Mouse (Mus musculus) stomach, postnatal 0 days (tissue): Measurements from ENCODE around the gene Satb1. TPM values are rescaled to one million over a fixed set of nuclear protein-coding genes. Genes with fewer than 3 reads are reported as not detected.

Source experiments
- ATAC-seq: fragments of 200-750 bp; cut with Nextera tagmentation; 2 replicates; pipeline ENCODE4 v1.8.0; 2017; ENCODE audit not compliant: low FRiP score, low TSS enrichment
- DNase-seq: peaks from one replicate; pipeline ENCODE4 v3.0.0-alpha.2; 2016; ENCODE audit warnings: low spot score
- H3K27ac ChIP-seq: fragments of 300-500 bp; sonication (generic); replicated peaks from 2 replicates; pipeline ENCODE4 v1.5.1; 2014; ENCODE audit warnings: mild to moderate bottlenecking, control low read depth
- H3K27me3 ChIP-seq: fragments of 300-500 bp; sonication (generic); 2 replicates; pipeline ENCODE4 v1.6.1; 2014; ENCODE audit warnings: low read length; ENCODE audit not compliant: control insufficient read depth, insufficient read depth
- H3K36me3 ChIP-seq: fragments of 300-500 bp; sonication (generic); 2 replicates; pipeline ENCODE4 v1.6.1; 2014; ENCODE audit warnings: low read length, mixed read lengths; ENCODE audit not compliant: control insufficient read depth, insufficient read depth
- H3K4me1 ChIP-seq: fragments of 300-500 bp; sonication (generic); replicated peaks from 2 replicates; pipeline ENCODE4 v1.6.1; 2014; ENCODE audit warnings: antibody characterized with exemption; ENCODE audit not compliant: control insufficient read depth, insufficient read depth
- H3K4me2 ChIP-seq: fragments of 300-500 bp; sonication (generic); replicated peaks from 2 replicates; pipeline ENCODE4 v1.6.1; 2014; ENCODE audit warnings: low read depth, mild to moderate bottlenecking, control low read depth, moderate library complexity
- H3K4me3 ChIP-seq: fragments of 300-500 bp; sonication (generic); 2 replicates; pipeline ENCODE4 v1.5.1; 2014; ENCODE audit warnings: low read depth, low read length, control low read depth
- H3K9ac ChIP-seq: fragments of 300-500 bp; sonication (generic); 2 replicates; pipeline ENCODE4 v1.6.1; 2014; ENCODE audit warnings: mild to moderate bottlenecking, low read length, control low read depth, mixed read lengths
- H3K9me3 ChIP-seq: fragments of 300-500 bp; sonication (generic); 2 replicates; pipeline ENCODE4 v1.6.1; 2016; ENCODE audit warnings: low read length; ENCODE audit not compliant: control insufficient read depth
- CTCF ChIP-seq: IDR thresholded peaks from 2 replicates; pipeline ENCODE4 v1.5.1; 2016; ENCODE audit warnings: antibody characterized with exemption, low read depth, mild to moderate bottlenecking, moderate library complexity
- EP300 ChIP-seq: optimal IDR thresholded peaks from 2 replicates; pipeline ENCODE3; 2016; ENCODE audit warnings: antibody characterized with exemption
- WGBS: fragments of 180-500 bp; shearing (Covaris S2); extraction: QIAGEN DNeasy Blood & Tissue Kit; methylation state at CpG from one replicate; pipeline ENCODE4 v1.1.7; 2014; 5-methylcytosine and 5-hydroxymethylcytosine counted together
- polyA plus RNA-seq: library from polyadenylated mRNA; unstranded; fragments of >200 nt; fragmentation: Nextera tagmentation; extraction: Ambion mirVana; gene quantifications from 2 replicates; pipeline ENCODE4 v1.2.1, GENCODE M21; 2015

Satb1 gene
- polyA plus RNA-seq = 2.6 and 2.9 TPM in 2 replicates

DNA sequence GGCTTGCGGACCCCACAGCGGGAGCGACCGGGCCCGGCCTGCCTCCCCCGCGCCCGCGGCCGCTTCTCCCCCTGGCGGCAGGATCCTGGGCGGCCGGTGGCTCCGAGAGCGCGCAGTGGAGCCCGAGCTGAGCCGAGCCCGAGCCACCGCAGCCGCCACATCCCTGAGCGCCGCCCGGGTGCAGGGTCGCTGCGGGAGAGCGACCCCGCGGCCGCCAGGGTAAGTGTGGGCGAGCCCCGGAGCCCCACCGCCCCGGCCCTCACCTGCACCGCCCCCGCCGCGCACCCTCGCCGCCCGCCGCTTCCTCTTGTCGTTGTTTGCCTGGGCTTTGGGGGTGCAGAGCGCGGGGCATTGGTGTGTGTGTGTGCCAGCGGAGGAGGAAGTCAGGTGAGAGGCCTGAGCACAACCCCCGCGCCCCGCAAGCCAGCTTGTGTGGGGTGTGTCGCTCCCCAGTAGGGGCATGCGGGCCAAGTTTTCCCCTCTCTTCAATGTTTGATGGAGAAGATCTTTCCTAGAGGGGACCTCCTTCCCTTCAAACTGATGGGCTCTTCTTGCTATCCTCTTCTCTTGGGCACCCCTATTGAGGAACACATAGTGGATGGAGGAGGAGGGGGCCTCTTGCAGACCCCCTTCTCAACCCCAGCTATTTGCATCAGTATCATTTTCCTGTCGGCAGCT lies at the start of gene Satb1:
Satb1 (minus strand) TSS at position 391 of the 678 bp plus-strand sequence.
- Histone ChIP-seq H3K4me1 (no peaks in the 10 kb centered on the region; the same call in 1 of the 2 replicates), H3K9ac (peak within 1 kb of the TSS; percentile 51; the same call in 1 of the 2 replicates), H3K27ac (no peak within 1 kb of the TSS), H3K9me3 (no peaks in the 10 kb centered on the region), H3K36me3 (no peaks in the 10 kb centered on the region), H3K4me3 (peak within 1 kb of the TSS; percentile 64), H3K4me2 (peak within 1 kb of the TSS; percentile 97), H3K27me3 (peaks cover 15% of the 10 kb centered on the region)
- under 1% methylated on average over 33 of the region's 52 CpGs for WGBS
- TF ChIP-seq EP300 = no peak
- TF ChIP-seq CTCF = peak; percentile 65
- ATAC-seq (peak; percentile 91), DNase-seq (peak; percentile 72)

- Histone ChIP-seq H3K4me3 (no peak overlapping the region), H3K9ac (no peak overlapping the region), H3K27me3 (no peaks in the 10 kb centered on the region), H3K9me3 (no peaks in the 10 kb centered on the region), H3K4me2 (no peak overlapping the region), H3K27ac (no peak overlapping the region), H3K4me1 (no peaks in the 10 kb centered on the region), H3K36me3 (no peaks in the 10 kb centered on the region)
- ATAC-seq (no peak), DNase-seq (no peak)
- 62% methylated on average over 3 of the region's 12 CpGs for WGBS
- TF ChIP-seq EP300 (no peak), CTCF (no peak)
Measured at GRCm38 (mm10) chr17:51882566-51882965, 49.5 kb upstream of the Satb1 start.

DNA sequence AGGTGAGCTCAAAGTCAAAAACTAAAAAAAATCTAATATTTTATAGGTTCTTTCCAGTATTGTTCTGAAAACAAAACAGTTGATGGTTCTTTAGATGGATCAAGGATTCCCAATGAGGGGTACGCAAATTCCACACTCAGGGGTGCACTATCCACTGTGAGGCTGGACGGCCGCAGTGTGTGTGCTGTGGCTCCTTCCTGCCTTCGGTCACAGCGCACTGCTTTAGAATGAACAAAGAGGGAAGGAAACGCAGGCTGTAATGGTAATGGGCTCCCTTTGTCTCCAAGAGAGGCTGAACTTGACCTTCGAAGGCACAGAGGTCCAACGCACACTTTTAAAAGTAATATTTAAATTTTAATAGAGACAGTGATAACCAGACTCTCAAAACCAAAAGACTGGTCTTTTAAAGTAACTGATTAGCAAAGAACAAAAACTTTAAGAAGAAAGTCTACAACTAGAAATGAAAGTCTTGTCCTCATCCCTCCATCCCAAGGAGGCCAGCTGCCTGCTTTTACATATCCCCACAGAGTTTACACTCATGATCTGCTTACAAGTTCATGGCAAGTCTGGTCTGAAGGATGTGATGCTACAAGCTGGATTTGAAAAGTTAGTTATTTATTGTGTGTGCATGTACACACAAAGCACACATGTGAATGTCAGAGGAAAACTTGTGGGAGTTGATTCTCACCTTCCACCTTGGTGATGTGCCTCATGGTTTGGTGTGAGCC lies 48.0 kb upstream of the Satb1 start:
- Histone ChIP-seq H3K27ac (no peak overlapping the region), H3K4me3 (no peak overlapping the region), H3K4me2 (no peak overlapping the region), H3K9me3 (no peaks in the 10 kb centered on the region), H3K9ac (no peak overlapping the region), H3K27me3 (no peaks in the 10 kb centered on the region), H3K4me1 (no peaks in the 10 kb centered on the region), H3K36me3 (no peaks in the 10 kb centered on the region)
- ATAC-seq (no peak), DNase-seq (no peak)
- TF ChIP-seq EP300 (no peak), CTCF (no peak)
- 84% methylated on average over 8 of the region's 8 CpGs for WGBS

DNA sequence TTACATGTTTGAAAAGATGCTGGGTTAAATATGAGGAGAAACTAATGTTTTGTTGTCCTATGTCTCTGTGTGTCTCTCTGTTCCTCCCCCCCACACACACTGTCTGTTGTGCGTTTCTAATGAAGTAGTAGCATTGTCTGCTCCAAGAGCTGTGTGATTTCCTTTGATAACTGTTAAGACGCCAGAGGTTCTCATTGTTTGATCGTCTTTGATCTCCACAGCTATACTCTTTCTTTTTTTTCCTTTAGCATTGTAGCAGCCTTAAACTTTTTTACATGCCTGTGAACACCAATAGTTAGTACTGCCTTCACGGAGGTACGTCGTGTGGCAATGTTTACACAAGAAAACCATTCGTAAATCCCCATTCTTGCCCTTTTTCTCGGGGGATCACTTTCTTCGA lies 47.1 kb upstream of the Satb1 start:
- WGBS = 19% methylated on average over 9 of the region's 9 CpGs
- Histone ChIP-seq H3K27ac (no peak overlapping the region), H3K4me3 (no peak overlapping the region), H3K27me3 (no peaks in the 10 kb centered on the region), H3K9me3 (no peaks in the 10 kb centered on the region), H3K4me1 (no peaks in the 10 kb centered on the region), H3K4me2 (no peak overlapping the region), H3K9ac (no peak overlapping the region), H3K36me3 (no peaks in the 10 kb centered on the region)
- TF ChIP-seq EP300 = no peak
- TF ChIP-seq CTCF = no peak
- ATAC-seq (no peak), DNase-seq (no peak)

GRCm38 (mm10) chr17:51879736-51880135 lies 46.6 kb upstream of the Satb1 start:
- no peaks in the 10 kb centered on the region for H3K27me3 ChIP-seq
- ATAC-seq = no peak
- TF ChIP-seq CTCF = no peak
- TF ChIP-seq EP300 = no peak
- H3K27ac ChIP-seq = no peak overlapping the region
- H3K4me3 ChIP-seq = no peak overlapping the region
- no peak overlapping the region for H3K9ac ChIP-seq
- no peaks in the 10 kb centered on the region for H3K9me3 ChIP-seq
- H3K36me3 ChIP-seq = no peaks in the 10 kb centered on the region
- no peak overlapping the region for H3K4me2 ChIP-seq
- WGBS = 81% methylated on average over 5 of the region's 5 CpGs
- DNase-seq = no peak
- H3K4me1 ChIP-seq = no peaks in the 10 kb centered on the region

DNA sequence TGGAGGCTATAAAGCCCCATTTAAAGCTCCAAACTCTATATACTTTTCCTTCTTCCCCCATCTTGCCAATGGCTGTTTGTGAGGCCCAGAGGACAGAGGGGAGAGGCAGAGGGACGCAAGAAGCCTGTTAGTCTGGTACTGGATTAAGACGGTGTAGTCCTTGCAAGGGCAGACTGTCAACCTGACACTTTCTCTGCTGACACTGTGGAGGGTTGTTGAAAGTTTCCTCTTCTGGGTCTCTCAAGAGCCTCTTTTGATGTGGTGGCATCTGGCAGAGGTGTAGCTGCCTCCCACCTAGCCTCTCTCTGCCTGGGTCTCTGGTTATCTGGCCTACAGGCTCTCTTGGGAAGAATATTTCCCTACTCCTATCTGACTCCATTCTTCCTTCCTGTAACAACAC lies 46.1 kb upstream of the Satb1 start:
- TF ChIP-seq EP300 (no peak), CTCF (no peak)
- Histone ChIP-seq H3K27me3 (no peaks in the 10 kb centered on the region), H3K9me3 (no peaks in the 10 kb centered on the region), H3K36me3 (no peaks in the 10 kb centered on the region), H3K4me1 (no peaks in the 10 kb centered on the region), H3K9ac (no peak overlapping the region), H3K27ac (no peak overlapping the region), H3K4me3 (no peak overlapping the region), H3K4me2 (no peak overlapping the region)
- no peak for DNase-seq
- 76% methylated on average over 2 of the region's 2 CpGs for WGBS
- no peak for ATAC-seq
